Mouse (Mus musculus): ENCODE results near the gene Gm49392.
"Not testable (repeated sequence)": the region's sequence is repeated elsewhere in the genome, so short reads cannot be mapped to it uniquely, and the experiment has no call there.

Gm49392 gene

DNA sequence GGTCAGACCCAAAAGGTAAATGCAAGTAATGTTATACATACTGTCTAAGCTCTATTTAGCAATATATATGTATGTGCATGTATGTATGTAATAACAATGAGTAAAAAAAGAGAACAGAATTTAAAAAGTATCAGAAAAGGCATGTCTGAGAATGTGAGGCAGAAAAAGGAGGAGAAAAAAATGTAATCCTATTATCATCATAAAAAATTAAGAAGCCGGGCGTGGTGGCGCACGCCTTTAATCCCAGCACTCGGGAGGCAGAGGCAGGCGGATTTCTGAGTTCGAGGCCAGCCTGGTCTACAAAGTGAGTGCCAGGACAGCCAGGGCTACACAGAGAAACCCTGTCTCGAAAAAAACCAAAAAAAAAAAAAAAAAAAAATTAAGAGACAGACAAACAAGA lies at the start of gene Gm49392:
TSS of gene Gm49392 (minus strand) at position 101 of the 400 bp plus-strand sequence.
- DNase-seq, result not testable (repeated sequence)

- not testable (repeated sequence) for DNase-seq
Measured at GRCm38 (mm10) chr13:60941884-60942283, 45.2 kb upstream of the Gm49392 start, which contains the start of gene Tpbpa. Gene Tpbpa, minus strand, starts transcription at chr13:60941984.

GRCm38 (mm10) chr13:60936500-60936901 lies 39.8 kb upstream of the Gm49392 start, which contains the start of the genes Gm49391 and Ctla2a:
Gene Gm49391, minus strand, starts transcription at chr13:60936571.
Gene Ctla2a, minus strand, starts transcription at chr13:60936625.
- no peak for DNase-seq

DNA sequence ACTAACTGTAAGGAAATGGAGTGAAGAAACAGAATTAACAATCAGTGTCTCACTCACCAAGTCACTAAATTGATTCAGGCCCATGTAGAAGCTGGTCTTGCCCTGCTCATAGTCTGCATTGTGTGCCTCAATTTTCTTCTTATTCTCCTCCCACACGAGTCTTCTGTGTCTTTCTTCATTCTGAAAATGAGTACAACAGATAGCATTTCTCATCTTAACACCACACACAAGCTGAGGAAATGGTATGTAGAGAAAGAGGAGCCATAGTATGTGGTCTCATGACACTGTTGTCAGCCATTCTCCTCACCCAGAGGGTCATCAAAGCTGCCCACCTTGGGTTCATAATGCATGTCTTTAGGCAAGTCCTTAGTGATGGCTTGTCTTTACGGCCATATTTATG lies 38.8 kb upstream of the Gm49392 start, which contains the start of gene Gm49393:
TSS of gene Gm49393 (minus strand) at position 101 of the 400 bp plus-strand sequence.
- DNase-seq, result not testable (repeated sequence)

GRCm38 (mm10) chr13:60904780-60905179 lies 8.1 kb upstream of the Gm49392 start, which contains the start of gene Tpbpb:
Gene Tpbpb, minus strand, starts transcription at chr13:60904880.
- not testable (repeated sequence) for DNase-seq

- DNase-seq, result no peak
Measured at GRCm38 (mm10) chr13:60897328-60897727, 634 bp upstream of the Gm49392 start, which contains the start of gene Ctla2b. Gene Ctla2b, minus strand, starts transcription at chr13:60897447.

GRCm38 (mm10) chr13:60895406-60896160 lies 1.1 kb downstream of the Gm49392 start:
- DNase-seq, result no peak

DNA sequence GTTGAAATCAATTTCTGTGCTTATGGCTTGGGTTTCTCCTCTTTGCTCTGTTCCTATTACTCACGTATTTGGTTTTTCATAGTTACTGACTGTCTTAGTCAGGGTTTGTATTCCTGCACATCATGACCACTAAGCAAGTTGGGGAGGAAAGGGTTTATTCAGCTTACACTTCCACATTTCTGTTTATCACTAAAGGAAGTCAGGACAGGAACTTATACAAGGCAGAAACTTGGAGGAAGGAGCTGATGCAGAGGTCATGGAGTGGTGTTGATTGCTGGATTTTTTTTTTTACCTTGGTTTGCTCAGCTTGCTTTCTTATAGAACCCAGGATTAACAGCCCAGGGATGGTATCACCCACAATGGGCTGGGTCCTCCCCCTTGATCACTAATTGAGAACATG lies 4.4 kb downstream of the Gm49392 start:
- DNase-seq, result no peak

- no peak for DNase-seq
Measured at GRCm38 (mm10) chr13:60864281-60864680, 32.4 kb downstream of the Gm49392 start, which contains the start of gene 4930486L24Rik. Gene 4930486L24Rik, minus strand, starts transcription at chr13:60864475.

GRCm38 (mm10) chr13:60848241-60849120 lies 48.2 kb downstream of the Gm49392 start:
- DNase-seq, result no peak

DNA sequence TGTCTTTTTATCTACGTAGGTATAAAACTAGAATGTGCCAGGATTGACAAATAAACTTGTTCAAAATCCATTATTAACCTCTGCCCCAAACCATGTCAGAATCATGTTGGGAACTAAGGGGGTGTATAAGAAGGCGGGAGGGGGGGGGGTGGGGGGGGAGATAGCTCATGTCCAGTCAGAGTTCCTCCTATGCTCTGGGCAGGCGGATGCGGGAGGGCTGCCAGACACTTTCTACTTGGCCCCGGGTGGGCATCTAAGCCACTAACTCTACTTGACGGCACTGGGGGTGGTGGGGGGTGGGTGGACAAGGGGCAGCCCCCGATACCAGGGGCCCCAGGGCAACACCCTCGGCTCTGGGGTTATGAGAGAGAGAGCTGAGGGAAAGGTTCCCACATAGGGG lies 53.5 kb downstream of the Gm49392 start:
- no peak for DNase-seq

DNA sequence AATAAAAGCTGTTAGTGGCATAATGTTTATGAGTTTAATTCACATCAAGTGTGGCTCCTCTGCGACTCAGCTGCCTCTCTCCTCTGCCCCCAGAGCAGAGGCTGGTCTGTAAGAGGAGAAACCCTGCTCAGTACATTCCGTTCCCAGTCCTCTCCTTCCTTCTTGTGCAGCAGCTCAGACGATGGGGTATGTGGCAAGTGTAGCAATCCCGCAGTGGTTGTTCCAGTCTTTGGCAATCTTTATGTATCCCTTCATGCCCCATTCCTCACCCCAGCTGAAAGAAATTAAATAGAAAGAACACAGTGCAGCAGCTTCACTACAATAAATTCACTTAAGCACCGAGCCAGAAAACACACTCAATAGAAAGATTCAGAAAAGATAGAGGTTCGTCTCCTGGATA lies 54.0 kb downstream of the Gm49392 start:
- DNase-seq, result no peak

GRCm38 (mm10) chr13:60839353-60839902 lies 57.3 kb downstream of the Gm49392 start:
- DNase-seq, result no peak

GRCm38 (mm10) chr13:60826052-60826451 lies 70.6 kb downstream of the Gm49392 start:
- DNase-seq, result no peak

DNA sequence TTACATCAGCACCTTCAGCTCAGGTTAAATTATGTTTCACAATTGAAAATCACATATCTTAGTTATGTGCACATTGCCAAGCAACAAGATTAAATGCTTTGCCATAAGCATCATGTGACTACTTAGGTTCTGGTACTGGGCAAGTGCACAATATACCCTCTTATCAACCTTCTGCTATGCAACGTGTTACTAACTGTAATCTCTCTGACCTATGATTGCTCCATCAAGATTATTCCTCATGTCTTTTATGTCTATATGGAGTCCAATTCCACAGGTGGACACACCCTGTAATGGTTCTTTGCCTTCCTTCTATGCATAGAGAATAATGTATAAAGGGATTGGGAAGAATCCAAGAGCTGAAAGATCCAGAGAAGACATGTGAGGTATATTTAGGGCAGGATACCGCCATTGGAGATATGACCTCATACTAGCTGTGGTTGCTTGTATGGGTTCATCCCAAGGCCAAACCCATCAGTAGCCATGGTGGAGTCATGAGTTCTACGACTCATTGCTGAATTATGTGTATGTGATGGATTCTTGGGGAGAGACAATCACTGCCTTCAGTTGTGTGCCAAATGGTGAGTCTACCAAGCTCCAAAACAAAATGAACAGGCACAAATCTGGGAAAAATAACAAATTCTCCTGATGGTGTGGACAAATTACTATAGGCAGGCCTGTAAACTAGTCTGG lies 76.1 kb downstream of the Gm49392 start:
- DNase-seq, result no peak

- peak; percentile 62 for DNase-seq
Measured at GRCm38 (mm10) chr13:60819469-60819868, 77.2 kb downstream of the Gm49392 start.

DNA sequence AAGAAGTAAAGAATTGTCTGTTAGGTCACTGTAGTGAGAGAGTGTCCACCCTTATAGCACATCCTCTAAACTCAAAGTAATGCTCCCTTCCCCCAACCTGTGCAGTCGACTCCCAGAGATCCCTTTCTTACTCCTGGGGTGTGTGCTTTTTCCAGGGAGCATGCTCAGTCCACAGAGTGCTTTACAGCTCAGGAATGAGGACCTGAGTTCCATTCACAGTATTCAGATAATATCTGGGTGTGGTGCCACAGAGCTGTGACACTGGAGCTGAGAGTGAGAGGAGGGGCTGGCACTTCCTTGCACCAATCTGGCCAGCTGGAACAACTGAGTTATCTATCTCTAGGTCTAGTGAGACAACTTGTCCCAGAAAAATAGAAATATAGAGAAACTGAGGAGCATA lies 83.0 kb downstream of the Gm49392 start:
- DNase-seq, result no peak

GRCm38 (mm10) chr13:60812768-60813167 lies 83.9 kb downstream of the Gm49392 start:
- DNase-seq, result no peak

DNA sequence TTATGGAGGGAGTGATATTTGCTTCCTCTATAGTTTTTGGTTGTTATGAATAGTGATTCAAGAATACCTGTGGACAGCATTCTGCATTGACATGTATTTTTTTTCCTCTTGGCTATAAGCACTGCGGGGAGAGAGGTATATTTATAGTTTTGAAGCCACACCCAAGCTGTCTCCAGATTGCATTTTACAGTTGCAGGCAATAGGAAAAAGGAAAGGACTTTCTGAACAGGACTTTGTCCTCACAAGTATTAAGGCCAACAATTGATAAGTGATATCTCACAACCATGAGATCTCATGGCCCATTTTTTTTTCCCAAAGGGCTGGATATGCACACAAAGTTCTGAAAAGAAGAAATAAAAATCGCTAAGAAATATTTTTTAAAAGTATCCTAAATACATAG lies 87.0 kb downstream of the Gm49392 start:
- DNase-seq, result no peak

- no peak for DNase-seq
Measured at GRCm38 (mm10) chr13:60802749-60803148, 93.9 kb downstream of the Gm49392 start, which contains the start of gene Ctsll3. Gene Ctsll3, minus strand, starts transcription at chr13:60802849.
